Mouse (Mus musculus) forebrain, embryonic 16.5 days (tissue): ENCODE measurements around the gene Romo1. TPM values are rescaled to one million over a fixed set of nuclear protein-coding genes. Genes with fewer than 3 reads are reported as not detected.
"Not testable (repeated sequence)": the region's sequence is repeated elsewhere in the genome, so short reads cannot be mapped to it uniquely, and the experiment has no call there.

Source experiments
- ATAC-seq: fragments of 200-750 bp; cut with Nextera tagmentation; 2 replicates; pipeline ENCODE4 v1.8.0; 2017; ENCODE audit warnings: mild to moderate bottlenecking, moderate library complexity
- H3K27ac ChIP-seq: fragments of 300-500 bp; sonication (generic); 2 replicates; pipeline ENCODE4 v1.5.1; 2014; ENCODE audit warnings: low read length, control low read depth
- H3K27me3 ChIP-seq: fragments of 300-500 bp; sonication (generic); replicated peaks from 2 replicates; pipeline ENCODE4 v1.6.1; 2014; ENCODE audit warnings: low read length; ENCODE audit not compliant: control insufficient read depth, insufficient read depth
- H3K36me3 ChIP-seq: fragments of 300-500 bp; sonication (generic); 2 replicates; pipeline ENCODE4 v1.6.1; 2014; ENCODE audit not compliant: control insufficient read depth, insufficient read depth
- H3K4me1 ChIP-seq: fragments of 300-500 bp; sonication (generic); replicated peaks from 2 replicates; pipeline ENCODE4 v1.6.1; 2014; ENCODE audit warnings: low read length; ENCODE audit not compliant: control insufficient read depth, insufficient read depth
- H3K4me2 ChIP-seq: fragments of 300-500 bp; sonication (generic); 2 replicates; pipeline ENCODE4 v1.6.1; 2014; ENCODE audit warnings: mild to moderate bottlenecking, low read length, control low read depth
- H3K4me3 ChIP-seq: fragments of 300-500 bp; sonication (generic); replicated peaks from 2 replicates; pipeline ENCODE4 v1.5.1; 2014; ENCODE audit warnings: mild to moderate bottlenecking, low read length, control low read depth
- H3K9ac ChIP-seq: fragments of 300-500 bp; sonication (generic); replicated peaks from 2 replicates; pipeline ENCODE4 v1.6.1; 2014; ENCODE audit warnings: low read depth, low read length, control low read depth
- H3K9me3 ChIP-seq: fragments of 300-500 bp; sonication (generic); 2 replicates; pipeline ENCODE4 v1.6.1; 2016; ENCODE audit warnings: low read length; ENCODE audit not compliant: control insufficient read depth
- WGBS: fragments of 180-500 bp; shearing (Covaris S2); extraction: QIAGEN DNeasy Blood & Tissue Kit; methylation state at CpG from one replicate; pipeline ENCODE4 v1.1.7; 2014; 5-methylcytosine and 5-hydroxymethylcytosine counted together
- polyA plus RNA-seq: library from polyadenylated mRNA; unstranded; fragments of >200 nt; fragmentation: Nextera tagmentation; extraction: Ambion mirVana; gene quantifications from 2 replicates; pipeline ENCODE4 v1.2.1, GENCODE M21; 2015

Romo1 gene
- polyA plus RNA-seq: 295 and 326 TPM in 2 replicates

- peak; percentile 99 for ATAC-seq
- Histone ChIP-seq H3K4me3 (peak within 1 kb of the TSS; percentile 90), H3K36me3 (peaks cover 15% of the 10 kb centered on the region; the same call in 1 of the 2 replicates), H3K9ac (peak within 1 kb of the TSS; percentile 87), H3K27ac (peak within 1 kb of the TSS; percentile 93), H3K4me1 (peaks cover 15% of the 10 kb centered on the region), H3K9me3 (no peaks in the 10 kb centered on the region), H3K27me3 (no peaks in the 10 kb centered on the region), H3K4me2 (peak within 1 kb of the TSS; percentile 93)
- WGBS: 0% methylated on average over 69 of the region's 70 CpGs
These were observed at the start of gene Romo1, which contains the start of gene Nfs1 for GRCm38 (mm10) chr2:156143953-156144724. TSS of gene Romo1 (plus strand) at chr2:156144039. TSS of gene Nfs1 (minus strand) at chr2:156144186.

DNA sequence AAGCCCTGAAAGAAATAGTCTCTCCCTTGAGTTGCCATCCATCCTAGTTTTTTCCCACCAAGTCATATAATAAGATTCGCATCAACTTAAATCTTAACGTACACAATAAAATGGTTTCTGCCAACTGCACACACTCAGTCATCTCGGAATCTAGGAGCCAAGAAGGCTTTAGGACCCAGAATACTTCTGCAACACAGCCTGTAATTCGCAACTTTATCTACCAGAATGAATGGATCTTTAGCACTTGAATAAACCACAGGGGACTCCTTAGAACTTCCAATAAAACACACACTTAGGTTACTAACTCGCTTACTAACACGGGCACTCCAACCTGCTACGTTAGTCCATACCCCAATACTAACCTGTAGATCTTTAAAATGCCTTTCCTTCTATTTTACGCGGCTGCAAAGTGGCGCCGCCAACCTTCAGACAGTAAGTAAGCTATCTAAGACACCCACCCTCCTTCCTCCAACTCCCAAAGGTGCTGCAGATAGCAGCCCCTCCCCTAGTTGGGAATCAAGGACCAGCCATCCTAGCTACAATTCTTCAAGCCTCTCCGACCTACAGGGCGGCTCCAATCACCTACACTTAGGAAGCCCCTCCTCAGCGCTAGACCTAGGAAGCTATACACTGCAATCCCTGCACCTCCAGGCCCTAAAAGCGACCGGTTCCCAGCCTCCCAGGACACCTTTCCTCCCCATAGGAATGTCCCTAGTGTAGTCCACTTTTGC lies 33.0 kb upstream of the Romo1 start:
- ATAC-seq: peak; percentile 63
- WGBS: under 1% methylated on average over 16 of the region's 16 CpGs

GRCm38 (mm10) chr2:156111358-156112079 lies 32.3 kb upstream of the Romo1 start, which contains the start of the genes Cpne1 and Rbm12:
TSS of gene Cpne1 (minus strand) at chr2:156111965.
TSS of gene Rbm12 (minus strand) at chr2:156111978.
- H3K4me2 ChIP-seq: peak within 1 kb of the TSS; percentile 81
- under 1% methylated on average over 71 of the region's 74 CpGs for WGBS

More for the DNA sequence above, 33.0 kb upstream of the Romo1 start:
- Histone ChIP-seq H3K4me3 (peak overlapping the region; percentile 99), H3K4me2 (peak overlapping the region; percentile 81), H3K27me3 (no peaks in the 10 kb centered on the region), H3K9me3 (no peaks in the 10 kb centered on the region), H3K27ac (peak overlapping the region; percentile 87), H3K36me3 (no peaks in the 10 kb centered on the region), H3K4me1 (peaks cover 12% of the 10 kb centered on the region), H3K9ac (peak overlapping the region; percentile 94)

GRCm38 (mm10) chr2:156112080-156112423 lies 31.8 kb upstream of the Romo1 start:
- Histone ChIP-seq H3K9ac (peak overlapping the region; percentile 94; the same call in 1 of the 2 replicates), H3K4me3 (peak overlapping the region; percentile 99), H3K4me1 (peaks cover 12% of the 10 kb centered on the region), H3K4me2 (peak overlapping the region; percentile 48), H3K27ac (peak overlapping the region; percentile 5; the same call in 1 of the 2 replicates)
- not testable (repeated sequence) for H3K36me3 ChIP-seq, H3K9me3 ChIP-seq, ATAC-seq, H3K27me3 ChIP-seq
- WGBS: 21% methylated on average over 5 of the region's 5 CpGs

More at GRCm38 (mm10) chr2:156111358-156112079, 32.3 kb upstream of the Romo1 start, which contains the start of the genes Cpne1 and Rbm12:
- H3K36me3 ChIP-seq: no peaks in the 10 kb centered on the region
- H3K27me3 ChIP-seq: no peaks in the 10 kb centered on the region
- ATAC-seq: peak; percentile 97
- H3K4me3 ChIP-seq: peak within 1 kb of the TSS; percentile 99
- H3K9ac ChIP-seq: peak within 1 kb of the TSS; percentile 94
- H3K9me3 ChIP-seq: no peaks in the 10 kb centered on the region
- peak within 1 kb of the TSS; percentile 87 for H3K27ac ChIP-seq
- H3K4me1 ChIP-seq: peaks cover 12% of the 10 kb centered on the region

DNA sequence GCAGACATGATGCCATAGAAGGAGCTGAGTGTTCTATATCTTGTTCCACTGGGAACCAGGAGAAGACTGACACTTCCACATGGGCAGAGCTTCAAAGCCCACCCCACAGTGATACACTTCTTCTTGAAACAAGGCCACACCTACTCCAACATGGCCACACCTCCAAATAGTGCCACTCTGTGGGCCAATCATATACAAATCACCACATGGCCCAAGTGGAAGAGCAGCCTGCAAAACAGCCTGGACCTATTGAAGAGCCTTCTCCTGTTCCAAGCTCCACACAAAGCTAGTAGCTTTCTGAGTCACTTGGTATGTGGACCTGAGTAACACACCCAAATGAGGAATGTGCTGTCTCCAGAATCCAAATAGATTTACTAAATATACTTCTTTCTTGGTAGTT lies 24.3 kb upstream of the Romo1 start:
- ATAC-seq: no peak
- Histone ChIP-seq H3K4me1 (no peaks in the 10 kb centered on the region), H3K36me3 (no peaks in the 10 kb centered on the region), H3K9me3 (no peaks in the 10 kb centered on the region), H3K4me3 (no peak overlapping the region), H3K9ac (no peak overlapping the region), H3K4me2 (no peak overlapping the region), H3K27me3 (no peaks in the 10 kb centered on the region), H3K27ac (no peak overlapping the region)

- no peaks in the 10 kb centered on the region; the same call in 1 of the 2 replicates for H3K36me3 ChIP-seq
- H3K27ac ChIP-seq: no peak overlapping the region
- 94% methylated on average over 5 of the region's 5 CpGs for WGBS
- no peak overlapping the region for H3K9ac ChIP-seq
- no peaks in the 10 kb centered on the region for H3K9me3 ChIP-seq
- no peaks in the 10 kb centered on the region for H3K4me1 ChIP-seq
- no peaks in the 10 kb centered on the region for H3K27me3 ChIP-seq
- no peak overlapping the region for H3K4me2 ChIP-seq
- no peak for ATAC-seq
- no peak overlapping the region for H3K4me3 ChIP-seq
These were observed 20.1 kb upstream of the Romo1 start for GRCm38 (mm10) chr2:156123731-156124130.

GRCm38 (mm10) chr2:156126992-156127391 lies 16.8 kb upstream of the Romo1 start, which contains the start of gene Gm28036:
TSS of gene Gm28036 (minus strand) at chr2:156127092.
- Histone ChIP-seq H3K9me3 (no peaks in the 10 kb centered on the region), H3K27me3 (no peaks in the 10 kb centered on the region), H3K4me1 (no peaks in the 10 kb centered on the region), H3K27ac (no peak within 1 kb of the TSS), H3K4me2 (no peak within 1 kb of the TSS), H3K9ac (no peak within 1 kb of the TSS), H3K4me3 (no peak within 1 kb of the TSS), H3K36me3 (no peaks in the 10 kb centered on the region; the same call in 1 of the 2 replicates)
- ATAC-seq: no peak
- WGBS: 98% methylated on average over 5 of the region's 5 CpGs

GRCm38 (mm10) chr2:156134161-156134560 lies 9.7 kb upstream of the Romo1 start:
- no peak for ATAC-seq
- H3K4me2 ChIP-seq: no peak overlapping the region
- no peaks in the 10 kb centered on the region for H3K4me1 ChIP-seq
- no peak overlapping the region for H3K27ac ChIP-seq
- 93% methylated on average over 5 of the region's 5 CpGs for WGBS
- no peaks in the 10 kb centered on the region for H3K36me3 ChIP-seq
- H3K9me3 ChIP-seq: no peaks in the 10 kb centered on the region
- no peak overlapping the region for H3K9ac ChIP-seq
- H3K4me3 ChIP-seq: no peak overlapping the region
- H3K27me3 ChIP-seq: no peaks in the 10 kb centered on the region
